32 mouse cellular contexts compared by ENCODE assay signal in genomic region chr9:67825527-67825926, GRCm38 (mm10). TPM values are rescaled to one million over a fixed set of nuclear protein-coding genes. Genes with fewer than 3 reads are reported as not detected.
DNase-seq lines count a peak whose midpoint lies in the region; ATAC-seq and TF ChIP-seq lines count a peak whose summit lies in the region.
"Had no signal": no experiment of that assay in that cellular context is flagged by ENCODE, and none has a peak within 500 bp of the region (broad histone marks: within the 10 kb centered on the region; RNA-seq: fewer than 3 reads in every experiment).

No protein-coding gene starts in this region.

- no peak overlapping the region for H3K27ac ChIP-seq in gastrocnemius, adult 2 months
- H3K27ac ChIP-seq in lung, embryonic 14.5 days (ENCODE audit: low read depth) = no peak overlapping the region
- no peak overlapping the region for H3K27ac ChIP-seq in forebrain, embryonic 15.5 days (replicated peaks)
- H3K27ac ChIP-seq: embryonic facial prominence, embryonic 15.5 days; forebrain, embryonic 12.5 days; heart, embryonic 13.5 days; hindbrain, embryonic 15.5 days; kidney, embryonic 15.5 days; liver, embryonic 12.5 days; midbrain, embryonic 10.5 days; neural tube, embryonic 12.5 days had no signal

- peak; percentile 24; the same call in 1 of the 2 replicates for TF ChIP-seq CTCF in gastrocnemius, adult 2 months (IDR thresholded peaks at IDR 0.05)
- TF ChIP-seq CTCF in lung, embryonic 14.5 days (IDR thresholded peaks at IDR 0.05; ENCODE audit: low read depth) = peak; percentile 17; the same call in 1 of the 2 replicates
- TF ChIP-seq CTCF in Patski (IDR thresholded peaks at IDR 0.05) = peak; percentile 31

- ATAC-seq in lung, embryonic 14.5 days (ENCODE audit: insufficient read depth) = no peak
- no peak for ATAC-seq in Patski
- no peak for ATAC-seq in forebrain, embryonic 15.5 days (replicated peaks)
- ATAC-seq: liver, embryonic 12.5 days had no signal

- H3K36me3 ChIP-seq in lung, embryonic 14.5 days (ENCODE audit: insufficient read depth) = no peaks in the 10 kb centered on the region
- H3K36me3 ChIP-seq in forebrain, embryonic 15.5 days = no peaks in the 10 kb centered on the region
- H3K36me3 ChIP-seq: embryonic facial prominence, embryonic 15.5 days; forebrain, embryonic 12.5 days; heart, embryonic 13.5 days; hindbrain, embryonic 15.5 days; kidney, embryonic 15.5 days; liver, embryonic 12.5 days; midbrain, embryonic 10.5 days; neural tube, embryonic 12.5 days had no signal

- WGBS in lung, embryonic 14.5 days = 84% methylated on average over 7 of the region's 7 CpGs
- WGBS in forebrain, embryonic 15.5 days = 87% methylated on average over 7 of the region's 7 CpGs

- H3K9me3 ChIP-seq in lung, embryonic 14.5 days (ENCODE audit: low read depth, low read length) = no peaks in the 10 kb centered on the region
- H3K9me3 ChIP-seq in forebrain, embryonic 15.5 days = no peaks in the 10 kb centered on the region
- H3K9me3 ChIP-seq: embryonic facial prominence, embryonic 15.5 days; forebrain, embryonic 12.5 days; hindbrain, embryonic 15.5 days; liver, embryonic 12.5 days; neural tube, embryonic 12.5 days had no signal

- H3K4me2 ChIP-seq in lung, embryonic 14.5 days = no peak overlapping the region
- H3K4me2 ChIP-seq in forebrain, embryonic 15.5 days (replicated peaks) = no peak overlapping the region
- H3K4me2 ChIP-seq: embryonic facial prominence, embryonic 15.5 days; forebrain, embryonic 12.5 days; heart, embryonic 13.5 days; hindbrain, embryonic 15.5 days; kidney, embryonic 15.5 days; liver, embryonic 12.5 days; neural tube, embryonic 12.5 days had no signal

- peaks cover 17% of the 10 kb centered on the region for H3K27me3 ChIP-seq in lung, embryonic 14.5 days (ENCODE audit: insufficient read depth, low read length)
- peaks cover 9% of the 10 kb centered on the region for H3K27me3 ChIP-seq in Patski
- H3K27me3 ChIP-seq in forebrain, embryonic 15.5 days = peaks cover 22% of the 10 kb centered on the region
- H3K27me3 ChIP-seq: CH12.LX had no signal

- H3K4me3 ChIP-seq in gastrocnemius, adult 2 months = no peak overlapping the region
- H3K4me3 ChIP-seq in lung, embryonic 14.5 days (ENCODE audit: low read depth, low read length) = no peak overlapping the region
- no peak overlapping the region for H3K4me3 ChIP-seq in forebrain, embryonic 15.5 days
- H3K4me3 ChIP-seq: embryonic facial prominence, embryonic 15.5 days; forebrain, embryonic 12.5 days; heart, embryonic 13.5 days; hindbrain, embryonic 15.5 days; kidney, embryonic 15.5 days; liver, embryonic 12.5 days; midbrain, embryonic 10.5 days; myocyte; neural tube, embryonic 12.5 days had no signal

- H3K4me1 ChIP-seq in lung, embryonic 14.5 days (ENCODE audit: insufficient read depth) = no peaks in the 10 kb centered on the region
- peaks cover 5% of the 10 kb centered on the region for H3K4me1 ChIP-seq in forebrain, embryonic 15.5 days

- no peak for DNase-seq in gastrocnemius, adult 2 months
- no peak for DNase-seq in gastrocnemius, adult 18-20 months (ENCODE audit: low spot score)
- DNase-seq in lung, embryonic 14.5 days = no peak
- no peak for DNase-seq in lung, postnatal 36 days
- DNase-seq in Patski (ENCODE audit: low read depth, low spot score) = no peak
- no peak for DNase-seq in ovary, postnatal 14 days (ENCODE audit: low spot score)
- DNase-seq: adrenal gland, postnatal 14 days; cerebellum, adult 2 months; cerebellum, postnatal 14 days; gastrocnemius, postnatal 36 days; heart, adult 18-20 months; heart, postnatal 10 days; kidney, adult 18-20 months; kidney, postnatal 25 days; left cerebral cortex, postnatal 4 days; lung, adult 2 months; lung, postnatal 14 days; right cerebral cortex, postnatal 4 days; thymus, postnatal 14 days had no signal

- intact Hi-C loops in gastrocnemius, adult 2 months (cut with DNase I) = no loop called here

- H3K9ac ChIP-seq in lung, embryonic 14.5 days = no peak overlapping the region
- no peak overlapping the region for H3K9ac ChIP-seq in forebrain, embryonic 15.5 days (replicated peaks)
- H3K9ac ChIP-seq: embryonic facial prominence, embryonic 15.5 days; forebrain, embryonic 12.5 days; heart, embryonic 13.5 days; hindbrain, embryonic 15.5 days; kidney, embryonic 15.5 days; liver, embryonic 12.5 days; neural tube, embryonic 12.5 days had no signal

- in situ Hi-C loops in Patski (cut with MboI; ENCODE audit: low pct_unique_long_range_greater_than_20kb) = no loop called here

- CTCF ChIA-PET in Patski (lab: Charles Lee) = no interaction called here

- POLR2A ChIA-PET in Patski (lab: Charles Lee) = no interaction called here

RNA-seq across cellular contexts. Expression of gene C2cd4a, which starts 6.6 kb away (rescaled TPM):
- total RNA-seq in gastrocnemius, adult 2 months (2021) = not detected
- total RNA-seq in gastrocnemius, adult 18-20 months (2021) = not detected
- polyA plus RNA-seq in lung, embryonic 14.5 days (2014; fragmentation: Nextera tagmentation; extraction: Ambion mirVana) = 1.3 and 1.9 TPM in 2 replicates
- 0.35 TPM for polyA plus RNA-seq in Patski (2021)
- 0.11 and 0.18 TPM in 2 replicates for polyA plus RNA-seq in forebrain, embryonic 15.5 days (2015; fragmentation: Nextera tagmentation; extraction: Ambion mirVana)
- total RNA-seq: adrenal gland, postnatal 14 days; heart, adult 18-20 months; heart, postnatal 10 days; hematopoietic stem cell, adult 5-6 weeks; left cerebral cortex, postnatal 4 days; megakaryocyte progenitor cell, adult 5-6 weeks had no signal
- polyA plus RNA-seq: forebrain, embryonic 12.5 days; midbrain, embryonic 10.5 days; myocyte had no signal

RNA-seq across cellular contexts. Expression of gene Vps13c, which starts 14.7 kb away (rescaled TPM):
- total RNA-seq in gastrocnemius, adult 2 months (2021) = 10 to 100 TPM; 26.1 to 32.9 TPM
- 10 to 100 TPM; 25.8 to 26.2 TPM for total RNA-seq in gastrocnemius, adult 18-20 months (2021)
- 6.6 TPM in 2 replicates for polyA plus RNA-seq in lung, embryonic 14.5 days (2014; fragmentation: Nextera tagmentation; extraction: Ambion mirVana)
- 81.0 TPM for polyA plus RNA-seq in Patski (2021)
- 7.4 and 7.8 TPM in 2 replicates for polyA plus RNA-seq in forebrain, embryonic 15.5 days (2015; fragmentation: Nextera tagmentation; extraction: Ambion mirVana)
